8 mouse cellular contexts compared by ENCODE assay signal in the genomic region with DNA sequence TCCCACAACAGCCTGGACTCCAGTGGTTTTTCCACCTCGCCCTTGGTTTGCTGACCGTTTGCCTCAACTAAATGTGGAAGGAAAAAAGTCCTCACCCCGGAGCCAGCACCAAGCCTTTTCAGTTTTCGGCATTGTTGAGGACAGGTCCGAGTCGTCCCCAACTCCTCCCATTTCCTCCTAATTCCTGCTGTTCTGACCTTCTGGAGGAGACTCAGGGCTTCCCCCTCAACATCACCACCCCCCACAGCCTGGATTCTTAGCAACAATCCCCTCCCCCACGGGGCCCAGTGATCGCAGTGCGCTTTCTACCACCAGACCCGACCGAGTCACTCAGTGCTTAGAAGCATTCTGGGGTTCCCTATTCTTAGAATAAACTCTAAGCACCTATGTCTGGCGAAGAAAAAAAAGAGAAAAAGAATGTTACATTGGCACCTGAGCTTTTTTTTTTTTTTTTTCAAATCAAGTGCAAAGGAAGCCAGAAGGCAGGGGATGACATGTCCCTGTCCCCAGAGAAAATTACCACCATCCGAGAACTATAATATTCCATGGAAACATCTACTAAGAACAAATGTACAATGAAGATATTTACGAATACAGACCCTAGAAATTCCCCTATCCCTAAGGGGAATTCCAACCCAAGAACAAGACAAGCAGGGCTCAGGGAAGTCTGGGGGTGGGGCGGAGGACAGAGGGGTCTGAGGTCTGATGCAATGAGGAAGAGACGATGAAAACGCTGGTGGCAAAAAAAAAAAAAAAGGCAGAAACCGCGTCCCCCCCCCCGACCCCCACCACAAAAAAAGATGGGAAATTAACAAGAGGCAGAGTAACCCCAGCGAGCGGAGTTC. TPM values are rescaled to one million over a fixed set of nuclear protein-coding genes. Genes with fewer than 3 reads are reported as not detected.
A peak's percentile ranks its signal among the peaks of the same experiment; 100 is the strongest.
DNase-seq lines count a peak whose midpoint lies in the region; ATAC-seq and TF ChIP-seq lines count a peak whose summit lies in the region.

No protein-coding gene starts in this region.

- TF ChIP-seq CTCF in G1E (IDR thresholded peaks at IDR 0.05; ENCODE audit: low read depth, low read length): no peak
- no peak for TF ChIP-seq CTCF in heart, postnatal 0 days (IDR thresholded peaks at IDR 0.05; ENCODE audit: low read depth)
- no peak for TF ChIP-seq CTCF in layer of hippocampus, adult 2 months (conservative IDR thresholded peaks at IDR 0.05)

- peaks cover 11% of the 10 kb centered on the region for H3K4me1 ChIP-seq in heart, embryonic 12.5 days (replicated peaks)
- peaks cover 41% of the 10 kb centered on the region for H3K4me1 ChIP-seq in G1E (ENCODE audit: insufficient read depth, low read depth, low read length)
- H3K4me1 ChIP-seq in heart, postnatal 0 days (ENCODE audit: control insufficient read depth, insufficient read depth): peaks cover 8% of the 10 kb centered on the region; the same call in 1 of the 2 replicates
- H3K4me1 ChIP-seq in midbrain, embryonic 11.5 days (ENCODE audit: control insufficient read depth, insufficient read depth, low read length): peaks cover 13% of the 10 kb centered on the region

- intact Hi-C loops in left cerebral cortex, postnatal 10 days (cut with DNase I): no loop called here

- no peak for DNase-seq in heart, adult 8-10 months (ENCODE audit: low spot score)
- DNase-seq in G1E (ENCODE audit: low spot score): peak; percentile 40
- no peak for DNase-seq in heart, postnatal 0 days (ENCODE audit: low spot score)
- DNase-seq in midbrain, embryonic 11.5 days (ENCODE audit: low spot score, missing footprints): peak; percentile 94
- no peak for DNase-seq in cerebellum, adult 11 months
- no peak for DNase-seq in layer of hippocampus, adult 2 months (ENCODE audit: low spot score in 2 of 2)
- DNase-seq in left cerebral cortex, postnatal 10 days (ENCODE audit: extremely low spot score in 1 of 2, low spot score in 2 of 2): no peak

- ATAC-seq in heart, embryonic 12.5 days (ENCODE audit: insufficient number of reproducible peaks, low FRiP score): no peak
- ATAC-seq in G1E (ENCODE audit: extremely low read depth, insufficient number of reproducible peaks, low FRiP score, poor library complexity, severe bottlenecking): no peak
- ATAC-seq in heart, postnatal 0 days (ENCODE audit: insufficient read depth, low read depth): no peak
- ATAC-seq in midbrain, embryonic 11.5 days (ENCODE audit: low FRiP score): peak; percentile 8; the same call in 1 of the 2 replicates

- peak overlapping the region; percentile 87 for H3K4me3 ChIP-seq in heart, embryonic 12.5 days
- peak overlapping the region; percentile 56; the same call in 1 of the 2 replicates for H3K4me3 ChIP-seq in G1E (ENCODE audit: low read depth, low read length)
- H3K4me3 ChIP-seq in heart, postnatal 0 days (ENCODE audit: low read depth, low read length): peak overlapping the region; percentile 18; the same call in 1 of the 2 replicates
- H3K4me3 ChIP-seq in midbrain, embryonic 11.5 days (ENCODE audit: low read depth, low read length): peak overlapping the region; percentile 11; the same call in 1 of the 2 replicates
- H3K4me3 ChIP-seq in layer of hippocampus, adult 2 months: no peak overlapping the region; the same call in 1 of the 2 replicates

- H3K36me3 ChIP-seq in heart, embryonic 12.5 days: no peaks in the 10 kb centered on the region
- peaks cover 12% of the 10 kb centered on the region for H3K36me3 ChIP-seq in G1E (replicated peaks)
- H3K36me3 ChIP-seq in heart, postnatal 0 days (replicated peaks; ENCODE audit: control insufficient read depth, insufficient read depth, low read length): no peaks in the 10 kb centered on the region
- no peaks in the 10 kb centered on the region for H3K36me3 ChIP-seq in midbrain, embryonic 11.5 days (ENCODE audit: control insufficient read depth, insufficient read depth, low read length)

- H3K9ac ChIP-seq in heart, embryonic 12.5 days: 0 out of 2 replicates have a peak overlapping the region, but pooled peaks have one; percentile 16
- no peak overlapping the region for H3K9ac ChIP-seq in heart, postnatal 0 days (replicated peaks; ENCODE audit: low read depth, low read length)
- H3K9ac ChIP-seq in midbrain, embryonic 11.5 days (ENCODE audit: low read length): peak overlapping the region; percentile 33; the same call in 1 of the 2 replicates

- H3K9me3 ChIP-seq in heart, embryonic 12.5 days (replicated peaks): no peaks in the 10 kb centered on the region
- H3K9me3 ChIP-seq in G1E (replicated peaks): no peaks in the 10 kb centered on the region
- no peaks in the 10 kb centered on the region for H3K9me3 ChIP-seq in heart, postnatal 0 days (replicated peaks; ENCODE audit: control insufficient read depth, low read length)
- no peaks in the 10 kb centered on the region for H3K9me3 ChIP-seq in midbrain, embryonic 11.5 days (ENCODE audit: control insufficient read depth, low read length)

- H3K27me3 ChIP-seq in heart, embryonic 12.5 days (replicated peaks): peaks cover 58% of the 10 kb centered on the region
- peaks cover 24% of the 10 kb centered on the region for H3K27me3 ChIP-seq in G1E (ENCODE audit: insufficient read depth, low read length)
- peaks cover 39% of the 10 kb centered on the region for H3K27me3 ChIP-seq in heart, postnatal 0 days (ENCODE audit: control insufficient read depth, insufficient read depth, low read length)
- peaks cover 19% of the 10 kb centered on the region for H3K27me3 ChIP-seq in midbrain, embryonic 11.5 days (ENCODE audit: control insufficient read depth, insufficient read depth, low read length)

- WGBS in heart, embryonic 12.5 days: 2% methylated on average over 22 of the region's 22 CpGs
- 4% methylated on average over 22 of the region's 22 CpGs for WGBS in heart, postnatal 0 days
- 1% methylated on average over 22 of the region's 22 CpGs for WGBS in midbrain, embryonic 11.5 days

- H3K4me2 ChIP-seq in heart, embryonic 12.5 days: peak overlapping the region; percentile 49
- peak overlapping the region; percentile 43 for H3K4me2 ChIP-seq in heart, postnatal 0 days (ENCODE audit: low read depth, low read length)
- peak overlapping the region; percentile 45 for H3K4me2 ChIP-seq in midbrain, embryonic 11.5 days

- H3K27ac ChIP-seq in heart, embryonic 12.5 days (ENCODE audit: poor library complexity, severe bottlenecking): no peak overlapping the region
- H3K27ac ChIP-seq in heart, postnatal 0 days (ENCODE audit: low read depth): no peak overlapping the region
- no peak overlapping the region for H3K27ac ChIP-seq in midbrain, embryonic 11.5 days (ENCODE audit: low read depth, low read length)
- no peak overlapping the region for H3K27ac ChIP-seq in layer of hippocampus, adult 2 months

- TF ChIP-seq EP300 in heart, postnatal 0 days (IDR thresholded peaks at IDR 0.05; ENCODE audit: low read depth): no peak

RNA-seq across cellular contexts. Expression of a gene that starts 37.0 kb away (rescaled TPM):
- polyA plus RNA-seq in heart, embryonic 12.5 days (2016; fragmentation: Nextera tagmentation; extraction: Ambion mirVana): 1.4 and 1.7 TPM in 2 replicates
- 10 to 100 TPM; 18.7 to 28.2 (median 21.1) TPM for total RNA-seq in heart, adult 8-10 months (2022)
- total RNA-seq in G1E (2014; fragmentation: Nextera tagmentation) (8.4 and 9.0 TPM in 2 replicates), G1E (2017) (2.0 and 2.7 TPM in 2 replicates)
- 8.9 and 9.5 TPM in 2 replicates for polyA plus RNA-seq in G1E (2012)
- total RNA-seq in heart, postnatal 0 days (2014; rRNA removed; ENCODE audit: low replicate concordance): 0.50 and 2.1 TPM in 2 replicates
- 0.82 and 1.0 TPM in 2 replicates for polyA plus RNA-seq in heart, postnatal 0 days (2015; fragmentation: Nextera tagmentation; extraction: Ambion mirVana)
- 1.4 and 1.9 TPM in 2 replicates for polyA plus RNA-seq in midbrain, embryonic 11.5 days (2014; fragmentation: Nextera tagmentation; extraction: Ambion mirVana)
- 10 to 100 TPM; 49.8 to 50.3 TPM for total RNA-seq in layer of hippocampus, adult 2 months (2021)
- 1 to 10 TPM; 5.6 to 7.1 TPM for total RNA-seq in left cerebral cortex, postnatal 10 days (2021)

RNA-seq across cellular contexts. Expression of a gene that starts 42.4 kb away (rescaled TPM):
- 11.2 and 12.2 TPM in 2 replicates for polyA plus RNA-seq in heart, embryonic 12.5 days (2016; fragmentation: Nextera tagmentation; extraction: Ambion mirVana)
- 1 to 10 TPM; 7.2 to 8.4 (median 8.0) TPM for total RNA-seq in heart, adult 8-10 months (2022)
- total RNA-seq in G1E (2014; fragmentation: Nextera tagmentation): 33.7 and 97.1 TPM in 2 replicates
- total RNA-seq in G1E (2017): 27.2 and 39.8 TPM in 2 replicates
- polyA plus RNA-seq in G1E (2012): 1.1 and 2.6 TPM in 2 replicates
- total RNA-seq in heart, postnatal 0 days (2014; rRNA removed; ENCODE audit: low replicate concordance): 2.3 and 5.1 TPM in 2 replicates
- 6.3 and 6.6 TPM in 2 replicates for polyA plus RNA-seq in heart, postnatal 0 days (2015; fragmentation: Nextera tagmentation; extraction: Ambion mirVana)
- polyA plus RNA-seq in midbrain, embryonic 11.5 days (2014; fragmentation: Nextera tagmentation; extraction: Ambion mirVana): 5.5 and 6.0 TPM in 2 replicates
- total RNA-seq in layer of hippocampus, adult 2 months (2021): 1 to 10 TPM; 5.5 to 5.8 TPM
- 1 to 10 TPM; 4.4 to 4.7 TPM for total RNA-seq in left cerebral cortex, postnatal 10 days (2021)

Comparison
In these comparisons a context has a peak if more than half of its experiments do, and no peak if none do; other contexts are left out.
1. DNase-seq: peak in G1E (single experiment) and midbrain, embryonic 11.5 days (single experiment); none in heart, adult 8-10 months (single experiment), heart, postnatal 0 days (single experiment), cerebellum, adult 11 months (single experiment), layer of hippocampus, adult 2 months (0 of 2) and left cerebral cortex, postnatal 10 days (0 of 2).
2. Peak in every context shown above with its lines, with median percentiles within 50 percentile points of each other: H3K4me2 ChIP-seq.